Mouse (Mus musculus): ENCODE results near the gene Cblb. TPM values are rescaled to one million over a fixed set of nuclear protein-coding genes. Genes with fewer than 3 reads are reported as not detected.

Cblb gene
- polyA plus RNA-seq, 1 experiment from 2014 or later = 11.5 TPM

- no peak overlapping the region for H3K4me2 ChIP-seq
- H3K4me3 ChIP-seq = no peak overlapping the region
- no peaks in the 10 kb centered on the region for H3K9me3 ChIP-seq
- H3K36me3 ChIP-seq = no peaks in the 10 kb centered on the region
- H3K27me3 ChIP-seq = no peaks in the 10 kb centered on the region
- WGBS = 48% methylated on average over 5 of the region's 5 CpGs
- H3K4me1 ChIP-seq (replicated peaks) = no peaks in the 10 kb centered on the region
- no peak overlapping the region for H3K27ac ChIP-seq (replicated peaks)
- ATAC-seq (ENCODE audit: low FRiP score, low read depth) = no peak
- no peak overlapping the region for H3K9ac ChIP-seq
Observed at GRCm38 (mm10) chr16:52023417-52023816, 7.6 kb upstream of the Cblb start.

- no peaks in the 10 kb centered on the region for H3K36me3 ChIP-seq
- WGBS = 93% methylated on average over 4 of the region's 4 CpGs
- ATAC-seq (ENCODE audit: low FRiP score, low read depth) = no peak
Observed at GRCm38 (mm10) chr16:52027326-52027725, 3.7 kb upstream of the Cblb start.

GRCm38 (mm10) chr16:52029001-52029400 is 2.0 kb upstream of the Cblb start:
- H3K9me3 ChIP-seq = no peaks in the 10 kb centered on the region
- H3K36me3 ChIP-seq = no peaks in the 10 kb centered on the region
- H3K9ac ChIP-seq = no peak overlapping the region
- H3K4me1 ChIP-seq (replicated peaks) = peaks cover 18% of the 10 kb centered on the region
- H3K27ac ChIP-seq (replicated peaks) = no peak overlapping the region
- no peak overlapping the region for H3K4me2 ChIP-seq
- WGBS = 86% methylated on average over 3 of the region's 3 CpGs
- no peak overlapping the region for H3K4me3 ChIP-seq
- no peak for ATAC-seq (ENCODE audit: low FRiP score, low read depth)
- no peaks in the 10 kb centered on the region for H3K27me3 ChIP-seq

More at GRCm38 (mm10) chr16:52027326-52027725, 3.7 kb upstream of the Cblb start:
- Histone ChIP-seq H3K9ac (no peak overlapping the region), H3K27me3 (no peaks in the 10 kb centered on the region), H3K9me3 (no peaks in the 10 kb centered on the region), H3K4me1 (replicated peaks) (peaks cover 5% of the 10 kb centered on the region), H3K27ac (replicated peaks) (no peak overlapping the region), H3K4me3 (no peak overlapping the region), H3K4me2 (no peak overlapping the region)

- 0 out of 2 replicates have a peak, but pooled peaks cover 4% of the 10 kb centered on the region for H3K36me3 ChIP-seq
- peak; percentile 81 for ATAC-seq (ENCODE audit: low FRiP score, low read depth)
- peak overlapping the region; percentile 98 for H3K4me3 ChIP-seq
- H3K27ac ChIP-seq (replicated peaks) = peak overlapping the region; percentile 95
- peak overlapping the region; percentile 61 for H3K4me2 ChIP-seq
- H3K9ac ChIP-seq = peak overlapping the region; percentile 98
- H3K9me3 ChIP-seq = no peaks in the 10 kb centered on the region
- no peaks in the 10 kb centered on the region for H3K27me3 ChIP-seq
- H3K4me1 ChIP-seq (replicated peaks) = peaks cover 36% of the 10 kb centered on the region
- WGBS = 1% methylated on average over 35 of the region's 37 CpGs
Observed at GRCm38 (mm10) chr16:52031712-52032251, 757 bp downstream of the Cblb start.

GRCm38 (mm10) chr16:52032376-52033330 is 1.6 kb downstream of the Cblb start:
- ATAC-seq (ENCODE audit: low FRiP score, low read depth) = no peak
- WGBS = 12% methylated on average over 29 of the region's 29 CpGs
- Histone ChIP-seq H3K4me2 (peak overlapping the region; percentile 61), H3K4me3 (peak overlapping the region; percentile 98), H3K9me3 (no peaks in the 10 kb centered on the region), H3K9ac (peak overlapping the region; percentile 98), H3K27ac (replicated peaks) (peak overlapping the region; percentile 95), H3K4me1 (replicated peaks) (peaks cover 36% of the 10 kb centered on the region), H3K36me3 (0 out of 2 replicates have a peak, but pooled peaks cover 4% of the 10 kb centered on the region), H3K27me3 (no peaks in the 10 kb centered on the region)

- peak overlapping the region; percentile 61 for H3K4me2 ChIP-seq
- H3K27me3 ChIP-seq = no peaks in the 10 kb centered on the region
- H3K27ac ChIP-seq (replicated peaks) = no peak overlapping the region
- WGBS = 82% methylated on average over 4 of the region's 4 CpGs
- H3K4me1 ChIP-seq (replicated peaks) = peaks cover 36% of the 10 kb centered on the region
- H3K4me3 ChIP-seq = peak overlapping the region; percentile 98
- H3K36me3 ChIP-seq = 0 out of 2 replicates have a peak, but pooled peaks cover 4% of the 10 kb centered on the region
- no peaks in the 10 kb centered on the region for H3K9me3 ChIP-seq
- no peak for ATAC-seq (ENCODE audit: low FRiP score, low read depth)
- H3K9ac ChIP-seq = no peak overlapping the region
Observed at GRCm38 (mm10) chr16:52033381-52034315, 2.6 kb downstream of the Cblb start.

GRCm38 (mm10) chr16:52034356-52034755 is 3.3 kb downstream of the Cblb start:
- Histone ChIP-seq H3K27ac (replicated peaks) (no peak overlapping the region), H3K4me3 (0 out of 2 replicates have a peak overlapping the region, but pooled peaks have one; percentile 15), H3K9ac (no peak overlapping the region), H3K4me2 (peak overlapping the region; percentile 61), H3K9me3 (no peaks in the 10 kb centered on the region), H3K4me1 (replicated peaks) (peaks cover 36% of the 10 kb centered on the region), H3K36me3 (0 out of 2 replicates have a peak, but pooled peaks cover 4% of the 10 kb centered on the region), H3K27me3 (no peaks in the 10 kb centered on the region)
- 83% methylated on average over 5 of the region's 5 CpGs for WGBS
- ATAC-seq (ENCODE audit: low FRiP score, low read depth) = no peak

GRCm38 (mm10) chr16:52036295-52036694 is 5.3 kb downstream of the Cblb start:
- no peak for ATAC-seq (ENCODE audit: low FRiP score, low read depth)
- Histone ChIP-seq H3K27ac (replicated peaks) (no peak overlapping the region), H3K36me3 (0 out of 2 replicates have a peak, but pooled peaks cover 4% of the 10 kb centered on the region), H3K4me1 (replicated peaks) (peaks cover 31% of the 10 kb centered on the region), H3K9me3 (no peaks in the 10 kb centered on the region), H3K4me3 (no peak overlapping the region), H3K9ac (no peak overlapping the region), H3K4me2 (peak overlapping the region; percentile 61; the same call in 1 of the 2 replicates), H3K27me3 (no peaks in the 10 kb centered on the region)
- WGBS = 54% methylated on average over 3 of the region's 3 CpGs

GRCm38 (mm10) chr16:52038283-52038682 is 7.3 kb downstream of the Cblb start:
- Histone ChIP-seq H3K4me3 (no peak overlapping the region), H3K27ac (replicated peaks) (no peak overlapping the region), H3K9ac (no peak overlapping the region), H3K4me1 (replicated peaks) (peaks cover 34% of the 10 kb centered on the region), H3K36me3 (0 out of 2 replicates have a peak, but pooled peaks cover 4% of the 10 kb centered on the region), H3K27me3 (no peaks in the 10 kb centered on the region), H3K9me3 (no peaks in the 10 kb centered on the region), H3K4me2 (no peak overlapping the region)
- no peak for ATAC-seq (ENCODE audit: low FRiP score, low read depth)
- WGBS = 91% methylated on average over 4 of the region's 4 CpGs

GRCm38 (mm10) chr16:52038821-52039220 is 7.8 kb downstream of the Cblb start:
- H3K27me3 ChIP-seq = no peaks in the 10 kb centered on the region
- H3K9ac ChIP-seq = no peak overlapping the region
- H3K4me2 ChIP-seq = no peak overlapping the region
- 0 out of 2 replicates have a peak, but pooled peaks cover 4% of the 10 kb centered on the region for H3K36me3 ChIP-seq
- ATAC-seq (ENCODE audit: low FRiP score, low read depth) = no peak
- no peak overlapping the region for H3K27ac ChIP-seq (replicated peaks)
- peaks cover 33% of the 10 kb centered on the region for H3K4me1 ChIP-seq (replicated peaks)
- WGBS = 85% methylated on average over 2 of the region's 2 CpGs
- H3K4me3 ChIP-seq = no peak overlapping the region
- H3K9me3 ChIP-seq = no peaks in the 10 kb centered on the region

- ATAC-seq (ENCODE audit: low FRiP score, low read depth) = no peak
- Histone ChIP-seq H3K36me3 (no peaks in the 10 kb centered on the region), H3K4me3 (no peak overlapping the region), H3K9me3 (no peaks in the 10 kb centered on the region), H3K4me1 (replicated peaks) (peaks cover 13% of the 10 kb centered on the region), H3K27me3 (no peaks in the 10 kb centered on the region), H3K9ac (no peak overlapping the region), H3K4me2 (no peak overlapping the region), H3K27ac (replicated peaks) (no peak overlapping the region)
- 77% methylated on average over 4 of the region's 4 CpGs for WGBS
Observed at GRCm38 (mm10) chr16:52040937-52041336, 9.9 kb downstream of the Cblb start.
